Mouse (Mus musculus): ENCODE measurements around the gene Kcnk13.

DNA sequence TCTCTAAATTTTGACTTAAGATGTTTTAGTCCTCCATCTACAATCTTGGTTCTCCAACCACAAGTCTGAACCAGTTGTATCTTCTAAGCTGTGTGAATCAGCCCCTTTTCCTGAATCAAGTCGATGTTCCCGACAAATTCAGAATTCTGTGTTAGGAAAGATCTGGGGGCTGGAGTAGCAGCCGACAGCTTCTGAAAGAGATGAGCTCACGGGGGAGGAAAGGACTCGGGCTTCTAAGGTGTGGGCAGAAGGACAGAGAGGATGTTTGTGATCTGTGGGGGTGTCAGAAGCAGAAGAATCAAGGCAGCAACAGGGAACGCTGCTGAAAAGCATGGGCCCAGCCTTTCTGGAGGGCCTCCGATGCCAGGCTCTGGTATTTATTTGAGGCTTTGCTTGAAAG lies 36.0 kb upstream of the Kcnk13 start:
- TF ChIP-seq CTCF (IDR thresholded peaks at IDR 0.05; ENCODE audit: insufficient read depth, low read length) (no peak), POLR2A (IDR thresholded peaks at IDR 0.05; ENCODE audit: borderline replicate concordance, extremely low read depth, low read depth, low read length) (no peak)
